Mouse (Mus musculus) liver, embryonic 16.5 days (tissue): ENCODE measurements around the gene Cyb5r3. TPM values are rescaled to one million over a fixed set of nuclear protein-coding genes. Genes with fewer than 3 reads are reported as not detected.

Experiments
- ATAC-seq: fragments of 200-750 bp; cut with Nextera tagmentation; 2 replicates; pipeline ENCODE4 v1.8.0; 2017; ENCODE audit warnings: low read depth, mild to moderate bottlenecking, moderate number of reproducible peaks, moderate library complexity
- H3K27ac ChIP-seq: fragments of 300-500 bp; sonication (generic); 2 replicates; pipeline ENCODE4 v1.5.1; 2014; ENCODE audit warnings: mild to moderate bottlenecking, low read length
- H3K27me3 ChIP-seq: fragments of 300-500 bp; sonication (generic); 2 replicates; pipeline ENCODE4 v1.6.1; 2014; ENCODE audit warnings: low read depth, low read length, mixed read lengths; ENCODE audit not compliant: control insufficient read depth, insufficient read depth
- H3K36me3 ChIP-seq: fragments of 300-500 bp; sonication (generic); 2 replicates; pipeline ENCODE4 v1.6.1; 2014; ENCODE audit warnings: mild to moderate bottlenecking; ENCODE audit not compliant: control insufficient read depth, insufficient read depth
- H3K4me1 ChIP-seq: fragments of 300-500 bp; sonication (generic); 2 replicates; pipeline ENCODE4 v1.6.1; 2014; ENCODE audit warnings: low read depth, low read length, mixed read lengths; ENCODE audit not compliant: control insufficient read depth
- H3K4me2 ChIP-seq: fragments of 300-500 bp; sonication (generic); 2 replicates; pipeline ENCODE4 v1.6.1; 2014; ENCODE audit warnings: low read depth, low read length, mixed read lengths
- H3K4me3 ChIP-seq: fragments of 300-500 bp; sonication (generic); 2 replicates; pipeline ENCODE4 v1.5.1; 2014; ENCODE audit warnings: low read depth, mild to moderate bottlenecking, low read length
- H3K9ac ChIP-seq: fragments of 300-500 bp; sonication (generic); 2 replicates; pipeline ENCODE4 v1.6.1; 2014; ENCODE audit warnings: low read depth, low read length
- H3K9me3 ChIP-seq: fragments of 300-500 bp; sonication (generic); replicated peaks from 2 replicates; pipeline ENCODE4 v1.6.1; 2016; ENCODE audit warnings: low read length; ENCODE audit not compliant: control insufficient read depth
- WGBS: fragments of 180-500 bp; shearing (Covaris S2); extraction: QIAGEN DNeasy Blood & Tissue Kit; methylation state at CpG from one replicate; pipeline ENCODE4 v1.1.7; 2014; ENCODE audit not compliant: insufficient replicate concordance; 5-methylcytosine and 5-hydroxymethylcytosine counted together
- polyA plus RNA-seq: library from polyadenylated mRNA; unstranded; fragments of >200 nt; fragmentation: Nextera tagmentation; extraction: Ambion mirVana; gene quantifications from 2 replicates; pipeline ENCODE4 v1.2.1, GENCODE M21; 2015

Cyb5r3 gene
- polyA plus RNA-seq, 1 experiment from 2014 or later, result 171 TPM

GRCm38 (mm10) chr15:83106426-83106825 lies 66.0 kb downstream of the Cyb5r3 start:
- no peak overlapping the region for H3K4me3 ChIP-seq
- H3K9me3 ChIP-seq, result no peaks in the 10 kb centered on the region
- no peak overlapping the region for H3K9ac ChIP-seq
- H3K4me1 ChIP-seq, result no peaks in the 10 kb centered on the region
- 71% methylated on average over 6 of the region's 6 CpGs for WGBS
- ATAC-seq, result no peak
- H3K4me2 ChIP-seq, result no peak overlapping the region
- no peak overlapping the region for H3K27ac ChIP-seq
- no peaks in the 10 kb centered on the region for H3K27me3 ChIP-seq
- no peaks in the 10 kb centered on the region for H3K36me3 ChIP-seq

Other genes starting within 250 kb of the Cyb5r3 start
- gene Tcf20, start 184.7 kb downstream of the Cyb5r3 start, polyA plus RNA-seq, result 2.1 and 2.4 TPM in 2 replicates
- 12.5 and 14.3 TPM in 2 replicates for gene Nfam1, start 139.3 kb downstream of the Cyb5r3 start, polyA plus RNA-seq
- gene Serhl, start 83.1 kb downstream of the Cyb5r3 start, polyA plus RNA-seq, result 15.8 and 16.6 TPM in 2 replicates
- 19.4 and 20.3 TPM in 2 replicates for gene Rrp7a, start 49.8 kb downstream of the Cyb5r3 start, polyA plus RNA-seq
- 54.4 and 55.8 TPM in 2 replicates for gene Poldip3, start 23.2 kb downstream of the Cyb5r3 start, polyA plus RNA-seq
- 0.13 TPM in 1 of 2 replicates, not detected in the other for gene A4galt, start 79.2 kb upstream of the Cyb5r3 start, polyA plus RNA-seq
- 17.3 and 18.6 TPM in 2 replicates for gene Arfgap3, start 177.7 kb upstream of the Cyb5r3 start, polyA plus RNA-seq